Mouse (Mus musculus) G1E (cell line): ENCODE measurements around the gene Gabpb2.

Experiments used
- CTCF ChIP-seq: IDR thresholded peaks from 2 replicates; pipeline ENCODE4 v1.5.1; 2012; ENCODE audit warnings: low read depth, low read length, inconsistent platforms, mixed read lengths
- GATA1 ChIP-seq: IDR thresholded peaks from 2 replicates; pipeline ENCODE4 v1.6.1; 2012; ENCODE audit warnings: borderline replicate concordance, low read length, inconsistent platforms, mixed read lengths

GRCm38 (mm10) chr3:95179890-95180289 is 37.8 kb downstream of the Gabpb2 start:
- TF ChIP-seq CTCF, result no peak
- no peak for TF ChIP-seq GATA1
